ENCODE assay signal across 24 mouse cellular contexts in genomic region chr11:65588491-65588890, GRCm38 (mm10).
DNase-seq lines count a peak whose midpoint lies in the region; TF ChIP-seq lines count a peak whose summit lies in the region.
"Had no signal": no experiment of that assay in that cellular context is flagged by ENCODE, and none has a peak within 500 bp of the region (broad histone marks: within the 10 kb centered on the region; RNA-seq: fewer than 3 reads in every experiment).

No protein-coding gene starts in this region.

- H3K27ac ChIP-seq in layer of hippocampus, adult 2 months: peak overlapping the region; percentile 23; the same call in 1 of the 2 replicates
- H3K27ac ChIP-seq: forebrain, embryonic 15.5 days; heart, embryonic 10.5 days; hindbrain, embryonic 15.5 days; limb, embryonic 10.5 days; liver, embryonic 15.5 days; lung, embryonic 15.5 days; stomach, postnatal 0 days had no signal

- no peak for TF ChIP-seq CTCF in layer of hippocampus, adult 2 months (conservative IDR thresholded peaks at IDR 0.05)

- no peak overlapping the region for H3K4me3 ChIP-seq in layer of hippocampus, adult 2 months
- H3K4me3 ChIP-seq: embryonic facial prominence, embryonic 15.5 days; forebrain, embryonic 15.5 days; heart, embryonic 10.5 days; hindbrain, embryonic 15.5 days; limb, embryonic 10.5 days; liver, embryonic 15.5 days; lung, embryonic 15.5 days; megakaryocyte, embryonic 14.5 days had no signal

- no peak for DNase-seq in layer of hippocampus, adult 2 months (ENCODE audit: low spot score in 2 of 2)
- DNase-seq in layer of hippocampus, postnatal 10 days (ENCODE audit: low spot score in 2 of 2): no peak
- peak; percentile 10 for DNase-seq in brain, adult 2 months (ENCODE audit: low read depth, low spot score)
- DNase-seq in cerebellum, adult 8-10 months: peak; percentile 22
- DNase-seq in cerebellum, postnatal 36 days: peak; percentile 38 to 42
- no peak for DNase-seq in adrenal gland, adult (ENCODE audit: inconsistent age in 2 of 2, low spot score in 1 of 2)
- DNase-seq in urinary bladder, adult 2 months (ENCODE audit: low spot score): no peak
- DNase-seq: adrenal gland, postnatal 10 days; embryo, embryonic 11 days; gastrocnemius, postnatal 10 days; kidney, postnatal 4 days; liver; lung, postnatal 36 days; right cerebral cortex, postnatal 14 days; thymus, adult 2 months had no signal

Comparison
In these comparisons a context has a peak if more than half of its experiments do, and no peak if none do; other contexts are left out.
1. DNase-seq: peak in brain, adult 2 months (single experiment), cerebellum, adult 8-10 months (single experiment) and cerebellum, postnatal 36 days (2 of 2); none in layer of hippocampus, adult 2 months (0 of 2), layer of hippocampus, postnatal 10 days (0 of 2), adrenal gland, adult (0 of 2) and urinary bladder, adult 2 months (single experiment).